11 mouse cellular contexts compared by ENCODE assay signal in genomic region chr14:91889141-91889631, GRCm38 (mm10).
DNase-seq lines count a peak whose midpoint lies in the region; ATAC-seq and TF ChIP-seq lines count a peak whose summit lies in the region.
"Had no signal": no experiment of that assay in that cellular context is flagged by ENCODE, and none has a peak within 500 bp of the region (broad histone marks: within the 10 kb centered on the region; RNA-seq: fewer than 3 reads in every experiment).

No protein-coding gene starts in this region.

- peak; percentile 35 for DNase-seq in forebrain, embryonic 14.5 days (ENCODE audit: low spot score)
- DNase-seq in right cerebral cortex, adult 2 months (ENCODE audit: low spot score in 2 of 2): peak; percentile 32 to 48
- no peak for DNase-seq in right cerebral cortex, postnatal 14 days
- peak; percentile 24 for DNase-seq in layer of hippocampus, adult 9-11 months
- no peak for DNase-seq in limb, embryonic 10.5 days (ENCODE audit: low spot score)
- no peak for DNase-seq in thymus, postnatal 10 days (ENCODE audit: low spot score in 2 of 2)
- no peak for DNase-seq in gastrocnemius, adult 2 months
- DNase-seq: kidney, adult 8-10 months had no signal

- H3K4me2 ChIP-seq in forebrain, embryonic 14.5 days (ENCODE audit: low read length): no peak overlapping the region
- H3K4me2 ChIP-seq in forebrain, embryonic 12.5 days: no peak overlapping the region
- H3K4me2 ChIP-seq: liver, embryonic 11.5 days had no signal

- H3K9ac ChIP-seq in forebrain, embryonic 14.5 days (ENCODE audit: low read length): no peak overlapping the region
- H3K9ac ChIP-seq in forebrain, embryonic 12.5 days: no peak overlapping the region

- WGBS in forebrain, embryonic 14.5 days: 82% methylated on average over 9 of the region's 9 CpGs
- 83% methylated on average over 9 of the region's 9 CpGs for WGBS in forebrain, embryonic 12.5 days
- 90% methylated on average over 9 of the region's 9 CpGs for whole genome bisulfite sequencing in limb, embryonic 10.5 days

- H3K4me1 ChIP-seq in forebrain, embryonic 14.5 days (ENCODE audit: control insufficient read depth, insufficient read depth, low read length): no peaks in the 10 kb centered on the region
- H3K4me1 ChIP-seq in forebrain, embryonic 12.5 days: no peaks in the 10 kb centered on the region
- no peaks in the 10 kb centered on the region for H3K4me1 ChIP-seq in limb, embryonic 10.5 days

- no peaks in the 10 kb centered on the region for H3K27me3 ChIP-seq in forebrain, embryonic 14.5 days (replicated peaks; ENCODE audit: control insufficient read depth, insufficient read depth, low read length)
- no peaks in the 10 kb centered on the region for H3K27me3 ChIP-seq in forebrain, embryonic 12.5 days
- H3K27me3 ChIP-seq in limb, embryonic 10.5 days (ENCODE audit: low read depth, poor library complexity, severe bottlenecking): no peaks in the 10 kb centered on the region

- H3K4me3 ChIP-seq in forebrain, embryonic 14.5 days (ENCODE audit: low read depth, low read length): no peak overlapping the region
- H3K4me3 ChIP-seq in forebrain, embryonic 12.5 days (replicated peaks): no peak overlapping the region
- H3K4me3 ChIP-seq in limb, embryonic 10.5 days: no peak overlapping the region
- no peak overlapping the region for H3K4me3 ChIP-seq in gastrocnemius, adult 2 months

- intact Hi-C loops in gastrocnemius, adult 2 months (cut with DNase I): no loop called here

- ATAC-seq in forebrain, embryonic 14.5 days: no peak
- ATAC-seq in forebrain, embryonic 12.5 days (ENCODE audit: low FRiP score): no peak
- ATAC-seq: CD4-positive, CD25-positive, alpha-beta regulatory T cell, adult 4 months had no signal

- TF ChIP-seq CTCF in gastrocnemius, adult 2 months (IDR thresholded peaks at IDR 0.05): no peak

- no peaks in the 10 kb centered on the region for H3K36me3 ChIP-seq in forebrain, embryonic 14.5 days (ENCODE audit: control insufficient read depth, insufficient read depth, low read length)
- H3K36me3 ChIP-seq in forebrain, embryonic 12.5 days (replicated peaks): no peaks in the 10 kb centered on the region
- no peaks in the 10 kb centered on the region for H3K36me3 ChIP-seq in limb, embryonic 10.5 days

- no peaks in the 10 kb centered on the region for H3K9me3 ChIP-seq in forebrain, embryonic 14.5 days (replicated peaks; ENCODE audit: control insufficient read depth, low read length)
- no peaks in the 10 kb centered on the region for H3K9me3 ChIP-seq in forebrain, embryonic 12.5 days
- no peaks in the 10 kb centered on the region for H3K9me3 ChIP-seq in limb, embryonic 10.5 days (replicated peaks)

- no peak overlapping the region for H3K27ac ChIP-seq in forebrain, embryonic 14.5 days (ENCODE audit: low read depth, low read length)
- H3K27ac ChIP-seq in forebrain, embryonic 12.5 days: no peak overlapping the region
- no peak overlapping the region for H3K27ac ChIP-seq in limb, embryonic 10.5 days
- H3K27ac ChIP-seq in gastrocnemius, adult 2 months: no peak overlapping the region

Comparison
In these comparisons a context has a peak if more than half of its experiments do, and no peak if none do; other contexts are left out.
1. DNase-seq: peak in forebrain, embryonic 14.5 days (single experiment), right cerebral cortex, adult 2 months (2 of 2) and layer of hippocampus, adult 9-11 months (single experiment); none in right cerebral cortex, postnatal 14 days (single experiment), limb, embryonic 10.5 days (single experiment), thymus, postnatal 10 days (0 of 2) and gastrocnemius, adult 2 months (single experiment).